Comparison of ENCODE assay signal across 10 mouse cellular contexts in the genomic region with DNA sequence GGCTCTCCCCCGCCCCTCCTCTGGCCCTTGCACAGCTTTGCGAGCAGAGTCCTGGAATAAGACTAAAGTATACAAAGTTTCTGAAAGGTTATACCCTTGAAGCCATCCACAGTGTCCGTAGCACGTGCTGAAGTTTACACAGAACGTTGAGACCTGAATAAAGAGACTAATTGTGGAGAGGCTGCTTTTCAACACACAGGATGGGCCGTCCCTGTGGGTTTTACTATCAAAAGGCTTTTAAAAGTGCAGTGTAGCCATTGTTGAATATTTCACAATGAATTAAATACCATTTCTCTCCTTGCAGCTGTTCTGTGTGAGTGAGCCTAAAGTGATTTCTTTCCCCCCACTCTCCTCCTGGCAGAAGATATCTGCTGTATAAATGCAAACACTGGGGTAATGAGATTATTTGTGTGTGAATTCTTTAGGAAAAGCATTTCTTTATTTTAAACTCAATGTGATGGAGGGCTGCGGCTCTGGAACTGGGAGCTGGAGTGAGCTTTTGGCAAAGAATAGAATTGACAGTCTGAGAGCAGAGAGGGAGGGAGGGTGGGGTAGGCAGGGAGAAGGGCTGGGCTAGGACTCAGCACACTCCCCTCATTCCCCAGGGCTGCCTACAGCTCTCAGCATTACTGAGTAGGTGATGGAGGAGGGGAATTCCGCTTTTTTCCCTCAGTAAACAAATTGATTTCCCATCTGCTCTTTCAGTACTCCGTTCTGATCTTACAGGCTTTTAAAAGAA. TPM values are rescaled to one million over a fixed set of nuclear protein-coding genes. Genes with fewer than 3 reads are reported as not detected.
A peak's percentile ranks its signal among the peaks of the same experiment; 100 is the strongest.
DNase-seq lines count a peak whose midpoint lies in the region; ATAC-seq and TF ChIP-seq lines count a peak whose summit lies in the region.
"Had no signal": no experiment of that assay in that cellular context is flagged by ENCODE, and none has a peak within 500 bp of the region (broad histone marks: within the 10 kb centered on the region; RNA-seq: fewer than 3 reads in every experiment).

No protein-coding gene starts in this region.

- H3K4me3 ChIP-seq in kidney, adult 2 months (ENCODE audit: insufficient read depth, low read depth, low read length) = no peak overlapping the region
- H3K4me3 ChIP-seq in heart, postnatal 0 days (ENCODE audit: low read depth, low read length) = no peak overlapping the region
- no peak overlapping the region for H3K4me3 ChIP-seq in midbrain, embryonic 15.5 days
- H3K4me3 ChIP-seq: layer of hippocampus, adult 2 months had no signal

- TF ChIP-seq POLR2A in kidney, adult 2 months (IDR thresholded peaks at IDR 0.05; ENCODE audit: low read depth, low read length) = no peak

- ATAC-seq in heart, postnatal 0 days (ENCODE audit: insufficient read depth, low read depth) = no peak
- ATAC-seq in midbrain, embryonic 15.5 days (replicated peaks) = peak; percentile 85

- TF ChIP-seq EP300 in heart, postnatal 0 days (IDR thresholded peaks at IDR 0.05; ENCODE audit: low read depth) = no peak

- no peaks in the 10 kb centered on the region for H3K36me3 ChIP-seq in kidney, adult 2 months (ENCODE audit: control insufficient read depth, insufficient read depth, low read length)
- H3K36me3 ChIP-seq in heart, postnatal 0 days (replicated peaks; ENCODE audit: control insufficient read depth, insufficient read depth, low read length) = no peaks in the 10 kb centered on the region
- no peaks in the 10 kb centered on the region for H3K36me3 ChIP-seq in midbrain, embryonic 15.5 days (replicated peaks)

- no peaks in the 10 kb centered on the region for H3K27me3 ChIP-seq in kidney, adult 2 months (replicated peaks; ENCODE audit: control insufficient read depth, insufficient read depth, low read length)
- no peaks in the 10 kb centered on the region for H3K27me3 ChIP-seq in heart, postnatal 0 days (ENCODE audit: control insufficient read depth, insufficient read depth, low read length)
- peaks cover 77% of the 10 kb centered on the region for H3K27me3 ChIP-seq in midbrain, embryonic 15.5 days (replicated peaks)

- H3K4me1 ChIP-seq in kidney, adult 2 months (ENCODE audit: control insufficient read depth, insufficient read depth, low read length) = no peaks in the 10 kb centered on the region
- peaks cover 32% of the 10 kb centered on the region for H3K4me1 ChIP-seq in heart, postnatal 0 days (ENCODE audit: control insufficient read depth, insufficient read depth)
- peaks cover 29% of the 10 kb centered on the region for H3K4me1 ChIP-seq in midbrain, embryonic 15.5 days

- peak overlapping the region; percentile 1; the same call in 1 of the 2 replicates for H3K4me2 ChIP-seq in heart, postnatal 0 days (ENCODE audit: low read depth, low read length)
- H3K4me2 ChIP-seq in midbrain, embryonic 15.5 days = no peak overlapping the region

- no peak for DNase-seq in kidney, adult 2 months
- no peak for DNase-seq in kidney, adult 8-10 months
- peak; percentile 66 for DNase-seq in embryo, embryonic 10.5 days (ENCODE audit: low spot score)
- peak; percentile 38 for DNase-seq in heart, postnatal 0 days (ENCODE audit: low spot score)
- no peak for DNase-seq in left cerebral cortex, postnatal 4 days
- no peak for DNase-seq in ovary, postnatal 14 days (ENCODE audit: low spot score)
- no peak for DNase-seq in urinary bladder, adult 18-20 months (ENCODE audit: low spot score in 2 of 2)
- DNase-seq: cerebellum, adult 9-10 months had no signal

- 30% methylated on average over 9 of the region's 9 CpGs for WGBS in kidney, adult 2 months
- 26% methylated on average over 9 of the region's 9 CpGs for WGBS in heart, postnatal 0 days
- 3% methylated on average over 9 of the region's 9 CpGs for WGBS in midbrain, embryonic 15.5 days

- no peak overlapping the region for H3K9ac ChIP-seq in heart, postnatal 0 days (replicated peaks; ENCODE audit: low read depth, low read length)
- no peak overlapping the region for H3K9ac ChIP-seq in midbrain, embryonic 15.5 days

- peak overlapping the region; percentile 30; the same call in 1 of the 2 replicates for H3K27ac ChIP-seq in kidney, adult 2 months (ENCODE audit: insufficient read depth, low read depth, low read length)
- H3K27ac ChIP-seq in heart, postnatal 0 days (ENCODE audit: low read depth) = peak overlapping the region; percentile 71
- H3K27ac ChIP-seq in midbrain, embryonic 15.5 days = no peak overlapping the region
- H3K27ac ChIP-seq: layer of hippocampus, adult 2 months had no signal

- no peaks in the 10 kb centered on the region for H3K9me3 ChIP-seq in heart, postnatal 0 days (replicated peaks; ENCODE audit: control insufficient read depth, low read length)
- H3K9me3 ChIP-seq in midbrain, embryonic 15.5 days = no peaks in the 10 kb centered on the region

- intact Hi-C loops in left cerebral cortex, postnatal 4 days (cut with DNase I) = loop anchor here (10.0 kb wide), 1 partner anchor 399 kb away; no protein-coding TSS in a partner anchor

- no peak for TF ChIP-seq CTCF in kidney, adult 2 months (conservative IDR thresholded peaks at IDR 0.05; ENCODE audit: insufficient read depth, insufficient read length, low read depth, low read length)
- no peak for TF ChIP-seq CTCF in heart, postnatal 0 days (IDR thresholded peaks at IDR 0.05; ENCODE audit: low read depth)

RNA-seq across cellular contexts. Expression of a gene that starts 39.8 kb away (rescaled TPM):
- polyA plus RNA-seq in kidney, adult 2 months (2012; rRNA removed) = 15.8 and 25.2 TPM in 2 replicates
- total RNA-seq in heart, postnatal 0 days (2014; rRNA removed; ENCODE audit: low replicate concordance) = 55.8 and 72.7 TPM in 2 replicates
- 31.6 and 34.3 TPM in 2 replicates for polyA plus RNA-seq in heart, postnatal 0 days (2015; fragmentation: Nextera tagmentation; extraction: Ambion mirVana)
- polyA plus RNA-seq in midbrain, embryonic 15.5 days (2015; fragmentation: Nextera tagmentation; extraction: Ambion mirVana) = 18.6 and 20.8 TPM in 2 replicates
- total RNA-seq in left cerebral cortex, postnatal 4 days (2021) = 10 to 100 TPM; 26.5 to 27.2 TPM

Comparison
In these comparisons a context has a peak if more than half of its experiments do, and no peak if none do; other contexts are left out.
1. DNase-seq: peak in embryo, embryonic 10.5 days (single experiment) and heart, postnatal 0 days (single experiment); none in kidney, adult 2 months (single experiment), kidney, adult 8-10 months (0 of 2), left cerebral cortex, postnatal 4 days (single experiment), ovary, postnatal 14 days (single experiment) and urinary bladder, adult 18-20 months (0 of 2).